Mouse (Mus musculus): Measurements from ENCODE around the gene Gm49388. TPM values are rescaled to one million over a fixed set of nuclear protein-coding genes. Genes with fewer than 3 reads are reported as not detected.
"Not testable (repeated sequence)": the region's sequence is repeated elsewhere in the genome, so short reads cannot be mapped to it uniquely, and the experiment has no call there.

Gene Gm49388
- total RNA-seq, 4 experiments from 2014 or later: 1.6 to 2.3 (median 2.1) TPM

DNA sequence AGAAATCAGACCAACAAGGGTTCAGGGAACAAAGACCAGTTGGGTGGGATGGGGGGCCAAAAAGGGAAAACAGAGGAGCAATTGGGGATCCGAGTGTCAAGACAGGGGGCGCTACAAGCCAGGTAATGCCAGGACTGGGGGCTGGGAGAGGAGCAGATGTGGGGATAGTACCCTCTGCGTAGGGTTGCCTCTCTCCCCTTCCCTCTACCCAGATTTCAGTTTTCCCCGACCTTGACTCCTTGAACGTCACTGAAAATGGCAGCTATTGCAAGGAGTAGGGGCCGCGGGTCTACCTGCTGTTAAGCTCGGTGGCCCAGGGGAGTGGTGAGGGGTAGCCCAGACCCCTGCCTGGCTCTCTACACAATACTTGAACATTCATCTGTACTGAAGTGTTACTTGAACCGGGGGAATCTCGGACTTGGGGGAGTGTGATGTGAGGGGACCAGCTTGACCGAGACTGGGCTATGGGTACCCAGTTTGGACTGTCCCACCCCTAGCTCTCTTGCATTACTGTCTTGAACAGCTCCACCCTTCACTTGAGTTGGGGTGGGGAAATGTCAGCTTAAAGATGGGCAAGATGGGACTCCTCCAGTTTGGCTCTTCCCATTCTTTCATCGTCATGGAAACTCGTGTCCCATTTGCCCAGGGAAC lies 16.9 kb upstream of the Gm49388 start:
- no peak for DNase-seq (ENCODE audit: low spot score in 2 of 2)

DNA sequence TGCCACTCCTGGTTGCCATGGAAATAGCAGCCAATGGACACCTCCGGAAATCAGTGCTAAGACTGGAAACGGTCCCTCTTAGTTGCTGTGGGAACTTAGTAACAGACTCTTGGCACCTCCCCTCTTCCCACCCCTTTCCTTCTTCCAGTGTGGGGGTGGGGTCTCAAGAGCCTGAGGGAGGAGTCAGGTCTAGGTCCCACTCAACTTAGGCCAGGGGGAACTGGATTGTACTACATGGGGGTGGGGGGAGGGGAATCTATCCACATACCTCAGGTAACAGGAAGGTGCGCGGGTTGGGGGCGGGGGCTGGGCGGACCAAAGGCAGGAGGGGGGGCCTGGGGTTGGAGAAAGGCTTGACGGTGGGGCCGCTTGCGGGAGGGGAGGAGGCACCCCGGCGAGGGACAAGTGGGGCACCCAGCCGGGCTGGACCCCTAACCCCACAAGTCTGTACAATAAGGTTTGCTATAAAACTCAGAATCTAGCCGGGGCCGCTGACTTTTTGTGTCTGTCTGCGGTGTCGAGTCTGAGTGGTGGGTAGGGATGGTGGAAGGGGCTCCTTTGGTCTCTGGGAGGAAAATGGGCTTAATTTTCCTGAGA lies 16.3 kb upstream of the Gm49388 start:
- DNase-seq (ENCODE audit: low spot score in 2 of 2): peak; percentile 87 to 90

DNA sequence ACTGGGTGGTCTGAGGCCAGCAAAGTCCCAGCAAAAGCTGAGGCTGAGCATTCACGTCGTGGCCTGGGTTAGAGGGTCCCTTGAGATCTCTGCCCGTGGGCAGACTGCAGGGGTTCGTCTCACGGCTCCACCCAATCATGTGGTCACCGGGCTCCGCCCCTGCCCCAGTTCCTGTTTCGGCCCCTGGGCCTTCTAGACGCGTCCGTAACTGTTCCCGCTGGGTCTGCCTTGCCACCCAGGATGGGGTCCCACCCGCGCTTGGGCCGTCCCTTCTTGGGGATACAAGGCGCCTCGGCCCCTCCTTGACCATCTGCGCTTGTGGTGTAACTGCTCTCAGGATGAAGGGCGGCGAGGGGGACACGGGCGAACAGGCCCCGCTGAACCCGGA lies 15.8 kb upstream of the Gm49388 start, which contains the start of gene Orai3:
Orai3 (plus strand) TSS at position 165 of the 388 bp plus-strand sequence.
- DNase-seq (ENCODE audit: low spot score in 2 of 2): peak; percentile 82 to 83

DNA sequence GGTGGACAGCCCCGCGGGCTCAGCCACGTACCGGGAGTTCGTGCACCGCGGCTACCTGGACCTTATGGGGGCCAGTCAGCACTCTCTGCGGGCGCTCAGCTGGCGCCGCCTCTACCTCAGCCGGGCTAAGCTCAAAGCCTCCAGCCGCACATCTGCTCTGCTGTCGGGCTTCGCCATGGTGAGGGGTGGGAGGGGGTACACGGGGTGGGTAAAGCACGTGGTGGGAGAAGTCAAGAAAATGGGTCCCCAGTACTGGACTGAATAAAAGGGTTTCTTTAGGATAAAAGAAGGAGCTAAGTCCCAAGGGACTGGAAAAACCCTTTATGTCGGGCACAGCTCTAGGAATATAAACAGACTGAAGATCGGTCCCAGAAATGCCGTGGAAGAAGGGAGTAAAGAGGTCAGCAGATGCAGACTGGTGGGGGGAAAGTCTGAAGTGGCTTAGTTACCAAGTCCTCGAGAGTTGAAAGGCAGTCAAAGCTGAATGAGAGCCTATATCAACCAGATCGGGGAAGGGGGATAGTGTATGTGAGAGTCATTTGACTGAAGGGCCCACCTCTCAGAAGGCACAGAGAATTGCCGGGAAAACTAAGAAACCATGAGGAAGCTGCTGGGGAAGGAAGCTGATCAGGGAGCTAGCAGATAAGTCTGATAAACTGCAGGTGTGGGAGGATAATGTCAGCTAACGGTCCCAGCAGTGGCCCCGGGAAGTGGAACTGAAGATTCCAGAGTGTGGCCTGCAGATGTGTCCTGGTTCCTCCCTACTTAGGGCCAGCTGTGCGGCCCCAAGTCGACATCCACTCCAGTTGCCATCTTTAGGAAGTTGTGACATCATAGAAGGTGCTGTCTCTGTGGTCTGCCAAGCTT lies 15.1 kb upstream of the Gm49388 start:
- no peak for DNase-seq (ENCODE audit: low spot score in 2 of 2)

DNA sequence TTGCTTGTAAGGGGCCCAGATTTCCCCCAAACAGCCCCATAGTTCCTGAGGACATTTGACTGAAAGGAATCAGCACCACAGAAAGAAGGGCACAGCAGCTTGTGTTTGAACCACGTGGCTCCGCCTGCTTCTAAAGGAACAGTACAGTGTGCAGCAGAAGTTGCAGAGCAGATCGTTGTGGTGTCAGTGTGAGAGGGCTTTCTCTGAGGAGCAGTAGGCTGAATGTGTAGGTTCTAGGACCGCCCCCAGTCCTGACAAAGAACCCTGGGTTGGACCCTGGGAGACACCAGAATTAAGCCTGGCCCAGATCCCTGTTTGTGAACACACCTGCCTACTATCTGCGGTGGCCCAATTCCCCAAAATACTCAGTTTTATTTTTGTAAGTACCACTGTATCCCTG lies 14.1 kb upstream of the Gm49388 start:
- DNase-seq (ENCODE audit: low spot score in 2 of 2): no peak

DNA sequence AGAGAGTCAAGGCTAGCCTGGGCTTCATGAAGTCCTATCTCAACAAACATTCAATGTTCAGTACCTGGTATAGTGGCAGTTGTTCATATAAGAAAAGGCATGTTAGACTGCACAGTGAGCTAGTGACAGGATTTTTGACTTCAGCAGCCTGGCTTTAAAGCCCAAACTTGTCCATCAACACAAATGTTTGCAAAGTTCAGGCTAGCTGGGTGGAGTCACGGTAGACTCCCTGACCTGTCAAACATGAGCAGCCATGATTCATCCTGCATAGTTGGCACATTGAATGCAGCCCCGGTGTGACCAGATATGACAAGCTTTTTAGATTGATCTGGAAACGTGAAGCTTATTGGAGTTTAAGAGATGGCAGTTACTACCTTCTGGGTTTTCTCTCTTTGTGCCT lies 13.3 kb upstream of the Gm49388 start:
- no peak for DNase-seq (ENCODE audit: low spot score in 2 of 2)

DNA sequence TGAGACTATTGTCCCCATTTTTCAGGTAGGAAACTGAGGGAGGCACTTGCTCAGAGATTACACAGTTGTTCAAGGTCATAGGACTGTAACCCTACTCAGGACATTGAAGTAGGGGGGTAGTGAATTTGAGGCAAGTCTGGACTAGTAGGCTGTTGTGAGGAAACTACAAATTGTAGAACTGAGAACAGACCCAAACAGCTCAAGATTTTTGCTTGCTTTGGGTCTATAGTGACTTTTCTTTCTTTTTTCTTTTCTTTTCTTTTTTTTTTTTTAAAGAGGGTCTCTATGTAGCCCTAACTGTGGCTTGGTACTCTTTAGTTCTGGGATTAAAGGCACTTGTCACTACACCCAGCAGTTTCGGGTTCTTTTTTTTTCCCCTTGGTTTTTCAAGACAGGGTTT lies 12.9 kb upstream of the Gm49388 start:
- no peak for DNase-seq (ENCODE audit: low spot score in 2 of 2)

DNA sequence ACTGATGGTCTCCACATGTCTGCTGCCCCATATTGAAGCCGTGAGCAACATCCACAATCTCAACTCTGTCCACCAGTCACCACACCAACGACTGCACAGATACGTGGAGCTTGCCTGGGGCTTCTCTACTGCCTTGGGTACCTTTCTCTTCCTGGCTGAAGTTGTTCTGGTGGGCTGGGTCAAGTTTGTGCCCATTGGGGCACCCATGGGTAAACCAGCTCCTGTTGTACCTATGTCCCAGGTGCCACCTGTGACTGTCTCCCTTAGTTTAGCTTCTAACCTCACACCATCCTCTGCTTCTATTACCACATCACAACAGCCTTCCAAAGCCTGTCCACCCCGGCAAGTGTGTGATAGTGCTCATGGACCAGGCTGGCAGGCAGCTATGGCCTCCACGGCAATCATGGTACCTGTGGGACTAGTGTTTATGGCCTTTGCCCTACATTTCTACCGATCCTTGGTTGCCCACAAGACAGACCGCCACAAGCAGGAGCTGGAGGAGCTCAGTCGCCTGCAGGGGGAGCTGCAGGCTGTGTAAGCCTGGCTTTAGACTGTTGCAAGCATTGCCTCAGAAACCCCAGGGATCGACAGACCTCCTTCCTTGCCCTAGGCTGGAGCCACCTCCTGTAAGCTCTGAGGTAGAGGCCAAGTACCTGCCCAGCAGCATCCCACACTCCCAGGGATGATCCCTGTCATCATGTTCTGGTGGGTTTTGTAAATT lies 11.6 kb upstream of the Gm49388 start:
- peak; percentile 33 to 59 for DNase-seq (ENCODE audit: low spot score in 2 of 2)

DNA sequence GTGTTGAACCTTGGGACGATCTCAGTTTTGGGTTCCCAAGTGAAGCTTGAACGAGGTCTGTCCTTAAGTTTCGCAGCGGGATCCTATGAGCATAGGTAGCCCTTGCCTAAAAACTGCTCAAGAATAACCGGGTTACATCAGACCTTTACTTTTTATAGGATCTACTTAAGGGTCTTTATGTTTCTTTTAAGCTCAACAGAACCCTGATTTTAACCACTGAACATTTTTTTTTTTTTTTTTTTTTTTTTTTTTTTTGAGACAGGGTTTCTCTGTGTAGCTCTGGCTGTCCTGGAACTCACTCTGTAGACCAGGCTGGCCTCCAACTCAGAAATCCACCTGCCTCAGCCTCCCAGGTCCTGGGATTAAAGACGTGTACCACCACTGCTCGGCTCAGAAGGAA lies 9.6 kb upstream of the Gm49388 start:
- not testable (repeated sequence) for DNase-seq (ENCODE audit: low spot score in 2 of 2)

DNA sequence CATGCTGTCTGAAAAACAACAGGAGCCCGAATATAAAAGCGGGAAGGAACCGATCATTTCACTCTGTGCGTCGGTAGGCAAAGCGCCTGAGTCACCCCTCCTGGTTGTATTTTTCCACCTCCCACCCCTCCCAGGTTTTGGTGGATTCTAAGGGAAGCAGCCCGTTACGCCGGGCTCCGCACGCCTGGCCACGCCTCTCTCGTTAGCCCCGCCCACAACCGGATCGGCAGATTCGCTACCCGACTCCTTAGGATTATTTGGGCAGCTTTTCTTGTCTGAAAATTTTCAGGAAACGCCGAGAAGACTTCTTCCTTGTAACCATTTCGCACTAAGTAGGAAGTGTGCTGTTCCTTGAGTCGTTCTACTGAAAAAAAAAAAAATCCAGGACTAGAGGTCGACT lies 9.0 kb upstream of the Gm49388 start, which contains the start of gene Setd1a:
Setd1a (plus strand) TSS at position 245 of the 400 bp plus-strand sequence.
- DNase-seq (ENCODE audit: low spot score in 2 of 2): peak; percentile 68 to 72

DNA sequence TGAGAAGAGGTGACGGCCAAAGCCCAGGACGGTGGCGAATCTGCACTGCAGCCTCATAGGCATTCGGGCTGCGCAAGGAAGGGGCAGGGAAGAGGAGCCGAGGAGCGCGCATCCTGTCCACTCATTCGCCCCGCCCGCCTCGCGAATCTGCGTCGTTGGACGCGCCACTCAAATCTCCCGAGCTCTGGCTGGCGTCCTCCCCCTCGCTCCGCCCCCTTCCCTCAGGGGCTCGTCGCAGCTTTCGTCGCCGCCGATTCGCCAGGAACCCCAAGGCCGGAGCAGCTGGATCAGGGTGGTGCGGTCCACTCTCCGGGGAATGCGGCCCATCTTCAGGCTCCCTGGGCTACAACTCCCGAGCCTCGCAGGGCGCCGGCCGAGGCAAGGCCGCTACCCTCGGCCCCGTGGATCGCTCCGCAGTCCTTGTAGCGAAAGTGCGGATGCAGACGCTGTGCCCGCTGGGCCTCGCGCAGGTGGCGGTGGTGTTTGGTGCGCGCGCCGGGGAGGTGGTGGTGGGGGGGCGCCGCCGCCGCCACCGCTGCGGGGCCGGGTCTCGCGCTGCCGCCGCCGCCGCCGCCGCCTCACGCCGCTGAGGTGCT lies 8.4 kb upstream of the Gm49388 start:
- DNase-seq (ENCODE audit: low spot score in 2 of 2): peak; percentile 94 to 96

DNA sequence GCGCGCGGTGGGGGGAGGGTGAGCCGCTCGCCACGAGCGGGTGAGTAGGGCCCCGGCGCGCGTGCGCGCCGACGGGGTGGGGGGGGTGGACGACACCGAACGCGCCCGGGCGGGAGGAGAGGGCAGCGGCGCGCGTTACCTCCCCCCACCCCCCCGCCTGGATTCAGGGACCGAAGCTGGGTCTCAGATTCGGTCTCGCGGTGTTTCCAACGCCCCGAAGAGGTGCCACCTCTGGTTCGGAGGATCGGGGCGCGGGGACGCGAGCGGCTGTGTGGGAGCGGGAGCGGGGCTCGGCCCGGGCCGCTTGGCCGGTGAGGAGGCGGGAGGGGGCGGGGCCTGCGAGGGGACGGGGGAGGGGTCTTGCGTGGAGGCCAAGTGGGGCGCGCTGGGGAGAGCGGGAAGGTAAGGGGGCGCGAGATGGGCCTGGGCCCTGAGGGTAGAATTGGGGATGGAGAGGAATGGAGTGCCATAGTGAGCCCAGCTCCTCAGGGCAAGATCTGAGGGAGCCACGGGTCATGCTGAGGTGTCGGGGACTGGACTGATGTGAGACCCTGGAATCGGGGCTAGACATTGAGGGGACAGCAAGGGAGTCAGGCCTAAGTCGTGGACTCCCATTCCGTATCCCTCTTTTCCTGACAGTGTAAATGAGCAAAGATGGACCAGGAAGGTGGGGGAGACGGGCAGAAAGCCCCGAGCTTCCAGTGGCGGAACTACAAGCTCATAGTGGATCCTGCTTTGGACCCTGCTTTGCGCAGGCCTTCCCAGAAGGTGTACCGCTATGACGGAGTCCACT lies 7.7 kb upstream of the Gm49388 start:
- DNase-seq (ENCODE audit: low spot score in 2 of 2): peak in 1 of 2 experiments; percentile 43

DNA sequence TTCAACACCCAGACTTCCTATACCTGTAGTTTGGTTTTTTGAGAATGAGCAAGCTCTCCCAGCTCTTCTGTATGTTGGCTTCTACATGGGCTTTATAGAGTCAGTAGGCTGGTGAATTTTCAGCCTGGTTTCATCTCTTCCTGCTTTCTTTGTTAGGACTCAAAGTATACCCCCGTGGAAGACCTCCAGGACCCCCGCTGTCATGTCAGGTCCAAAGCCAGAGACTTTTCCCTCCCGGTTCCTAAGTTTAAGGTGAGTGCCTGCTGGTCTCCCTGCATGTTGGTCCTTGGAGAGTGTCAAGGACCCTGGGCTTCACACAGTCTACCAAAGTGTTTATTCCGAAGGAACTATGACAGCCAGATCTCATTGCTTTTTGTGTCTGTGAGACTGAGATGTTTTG lies 7.1 kb upstream of the Gm49388 start:
- DNase-seq (ENCODE audit: low spot score in 2 of 2): no peak

DNA sequence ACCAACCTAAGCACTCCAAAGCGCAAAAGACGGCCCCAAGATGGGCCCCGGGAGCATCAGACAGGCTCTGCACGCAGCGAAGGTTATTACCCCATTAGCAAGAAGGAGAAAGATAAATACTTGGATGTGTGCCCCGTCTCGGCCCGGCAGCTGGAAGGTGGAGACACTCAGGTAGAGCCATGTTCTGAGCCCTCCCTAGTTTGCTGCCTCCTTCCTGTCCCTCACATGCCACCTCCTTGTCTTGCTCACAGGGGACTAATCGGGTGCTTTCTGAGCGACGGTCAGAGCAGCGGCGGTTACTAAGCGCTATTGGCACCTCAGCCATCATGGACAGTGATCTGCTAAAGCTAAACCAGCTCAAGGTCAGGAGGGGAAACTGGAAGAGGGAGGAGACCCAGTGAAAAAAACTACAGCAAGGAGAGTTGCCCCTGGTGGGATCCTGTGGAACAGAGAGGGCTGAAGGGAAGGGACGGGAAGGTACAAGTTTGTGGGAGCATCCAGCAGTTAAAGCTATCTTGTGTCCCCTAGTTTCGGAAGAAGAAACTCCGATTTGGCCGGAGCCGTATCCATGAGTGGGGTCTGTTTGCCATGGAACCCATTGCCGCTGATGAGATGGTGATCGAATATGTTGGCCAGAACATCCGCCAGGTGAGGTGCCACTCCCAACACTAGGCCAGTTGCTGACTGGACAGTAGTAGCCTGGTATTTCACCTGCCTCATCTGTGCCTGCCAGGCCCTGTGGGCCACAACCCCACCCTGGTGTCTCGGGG lies 11.9 kb downstream of the Gm49388 start:
- DNase-seq (ENCODE audit: low spot score in 2 of 2): no peak

DNA sequence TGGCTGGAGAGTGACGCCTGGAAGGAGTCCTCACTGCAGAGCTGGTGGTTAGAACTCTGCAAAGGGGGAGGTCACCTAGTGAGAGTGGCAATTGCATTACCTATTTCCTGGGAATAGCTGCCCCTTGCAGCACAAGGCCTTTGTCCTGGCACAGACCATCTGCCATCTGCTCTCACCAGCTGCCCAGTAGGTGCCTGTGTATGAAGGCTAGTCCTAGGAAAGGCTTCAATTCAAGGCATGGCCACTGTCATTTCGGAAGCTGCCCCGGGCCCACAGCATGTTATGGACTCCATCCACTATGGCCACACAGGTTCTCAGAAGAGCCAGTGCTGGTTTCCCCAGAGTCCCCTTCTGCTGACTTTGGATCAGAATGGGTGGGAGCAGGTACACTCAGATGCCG lies 13.2 kb downstream of the Gm49388 start:
- DNase-seq (ENCODE audit: low spot score in 2 of 2): no peak

DNA sequence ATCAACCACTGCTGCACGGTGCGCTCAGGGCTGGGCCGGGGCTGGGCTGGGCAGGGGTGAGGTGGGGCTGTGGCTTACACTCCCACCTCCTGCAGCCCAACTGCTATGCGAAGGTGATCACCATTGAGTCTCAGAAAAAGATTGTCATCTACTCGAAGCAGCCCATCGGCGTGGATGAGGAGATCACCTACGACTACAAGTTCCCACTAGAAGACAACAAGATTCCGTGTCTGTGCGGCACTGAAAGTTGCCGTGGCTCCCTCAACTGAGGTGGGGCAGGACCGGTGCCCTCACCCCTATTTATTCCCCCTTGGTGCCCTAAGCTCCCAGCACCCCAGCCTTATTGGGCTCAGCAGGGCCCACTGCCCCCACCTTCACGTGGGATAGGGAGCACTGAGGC lies 13.8 kb downstream of the Gm49388 start:
- DNase-seq (ENCODE audit: low spot score in 2 of 2): no peak

DNA sequence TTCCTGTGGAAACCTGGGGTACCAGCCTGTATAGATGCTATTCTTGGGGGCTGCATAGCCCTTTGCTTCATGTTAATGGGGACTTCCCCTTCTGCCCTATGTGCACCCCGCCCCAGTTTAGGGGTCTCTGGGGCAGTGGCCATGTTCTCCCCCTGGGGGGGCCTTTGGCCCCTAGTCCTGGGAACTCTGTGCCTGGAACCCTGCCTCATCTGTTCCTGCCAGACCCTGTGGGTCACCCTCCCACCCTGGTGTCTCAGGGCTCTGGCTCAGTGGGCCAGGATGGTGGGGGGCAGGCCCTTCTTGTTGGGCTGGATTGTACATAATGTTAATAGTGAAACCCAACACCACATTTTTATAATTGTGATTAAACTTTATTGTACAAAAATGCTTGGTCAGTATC lies 14.3 kb downstream of the Gm49388 start:
- no peak for DNase-seq (ENCODE audit: low spot score in 2 of 2)

DNA sequence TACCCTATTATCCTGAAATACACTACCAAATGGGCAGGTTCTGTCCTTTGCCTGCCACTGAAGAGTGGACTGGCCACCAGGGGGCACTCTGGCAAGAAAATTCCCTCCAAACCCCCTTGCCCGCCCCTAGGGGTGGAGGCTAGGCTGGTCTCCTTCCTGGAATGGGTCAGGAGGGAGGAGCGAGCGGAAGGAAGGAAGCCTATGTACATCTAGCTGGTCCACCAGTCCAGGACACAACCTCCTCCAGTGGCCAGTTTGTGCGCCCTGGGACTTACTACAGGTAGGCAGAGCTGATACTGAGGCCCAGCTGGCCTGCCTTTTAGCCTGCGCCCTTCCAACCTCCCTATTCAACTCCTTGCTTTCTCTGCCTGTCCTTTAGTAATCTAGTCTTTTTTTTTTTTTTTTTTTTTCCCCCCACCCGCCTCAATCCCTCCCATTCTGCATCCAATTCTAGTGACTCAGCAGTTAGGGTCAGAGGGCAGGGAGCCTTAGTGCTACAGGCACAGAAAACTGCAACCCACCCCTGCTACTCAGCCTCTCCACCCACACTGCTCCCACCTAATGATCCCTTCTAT lies 15.1 kb downstream of the Gm49388 start, which contains the start of gene Hsd3b7:
Hsd3b7 (plus strand) TSS at position 170 of the 575 bp plus-strand sequence.
- peak; percentile 85 to 87 for DNase-seq (ENCODE audit: low spot score in 2 of 2)

DNA sequence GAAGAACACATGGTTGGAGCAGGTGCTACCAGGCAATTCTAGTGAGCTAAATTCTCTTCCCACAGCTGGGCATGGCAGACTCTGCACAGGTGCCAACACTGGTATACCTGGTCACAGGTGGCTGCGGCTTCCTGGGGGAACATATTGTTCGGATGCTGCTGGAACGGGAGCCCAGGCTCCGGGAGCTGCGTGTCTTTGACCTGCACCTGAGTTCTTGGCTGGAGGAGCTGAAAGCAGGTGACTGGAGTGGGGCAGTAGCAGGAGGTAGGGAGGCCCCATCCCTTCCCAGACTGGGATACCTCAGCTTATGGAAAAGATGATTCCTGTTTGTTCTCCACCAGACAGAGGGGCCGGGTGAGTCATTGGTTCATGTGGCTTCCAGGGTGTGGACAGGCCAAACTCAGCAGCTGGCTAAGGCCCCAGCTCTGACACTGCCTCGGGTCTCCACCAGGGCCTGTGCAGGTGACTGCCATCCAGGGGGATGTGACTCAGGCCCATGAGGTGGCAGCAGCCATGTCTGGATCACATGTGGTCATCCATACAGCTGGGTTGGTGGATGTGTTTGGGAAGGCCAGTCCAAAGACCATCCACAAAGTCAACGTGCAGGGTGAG lies 15.7 kb downstream of the Gm49388 start:
- no peak for DNase-seq (ENCODE audit: low spot score in 2 of 2)

Data from gastrocnemius, adult 8-10 months (tissue).